Mouse (Mus musculus) limb, embryonic 13.5 days (tissue): Measurements from ENCODE around the gene Trim63. TPM values are rescaled to one million over a fixed set of nuclear protein-coding genes. Genes with fewer than 3 reads are reported as not detected.
A peak's percentile ranks its signal among the peaks of the same experiment; 100 is the strongest.
"Not testable (repeated sequence)": the region's sequence is repeated elsewhere in the genome, so short reads cannot be mapped to it uniquely, and the experiment has no call there.

Source experiments
- ATAC-seq: fragments of 200-750 bp; cut with Nextera tagmentation; 2 replicates; pipeline ENCODE4 v1.8.0; 2017; ENCODE audit warnings: low read depth, moderate number of reproducible peaks, moderate TSS enrichment; ENCODE audit not compliant: low FRiP score
- H3K27ac ChIP-seq: fragments of 300-500 bp; sonication (generic); 2 replicates; pipeline ENCODE4 v1.5.1; 2015; ENCODE audit warnings: inconsistent platforms, mild to moderate bottlenecking, moderate library complexity
- H3K27me3 ChIP-seq: fragments of 300-500 bp; sonication (generic); 2 replicates; pipeline ENCODE4 v1.6.1; 2015; ENCODE audit warnings: mild to moderate bottlenecking, inconsistent platforms
- H3K36me3 ChIP-seq: fragments of 300-500 bp; sonication (generic); 2 replicates; pipeline ENCODE4 v1.6.1; 2015; ENCODE audit warnings: inconsistent platforms, mild to moderate bottlenecking, moderate library complexity
- H3K4me1 ChIP-seq: fragments of 300-500 bp; sonication (generic); 2 replicates; pipeline ENCODE4 v1.6.1; 2015; ENCODE audit warnings: inconsistent platforms
- H3K4me2 ChIP-seq: fragments of 300-500 bp; sonication (generic); replicated peaks from 2 replicates; pipeline ENCODE4 v1.6.1; 2015; ENCODE audit warnings: inconsistent platforms, mild to moderate bottlenecking, moderate library complexity
- H3K4me3 ChIP-seq: fragments of 300-500 bp; sonication (generic); 2 replicates; pipeline ENCODE4 v1.5.1; 2015; ENCODE audit warnings: moderate library complexity, mild to moderate bottlenecking, inconsistent platforms
- H3K9ac ChIP-seq: fragments of 300-500 bp; sonication (generic); 2 replicates; pipeline ENCODE4 v1.6.1; 2015; ENCODE audit warnings: mild to moderate bottlenecking, inconsistent platforms
- H3K9me3 ChIP-seq: fragments of 300-500 bp; sonication (generic); 2 replicates; pipeline ENCODE4 v1.6.1; 2016; ENCODE audit warnings: inconsistent platforms
- WGBS: fragments of 180-500 bp; shearing (Covaris S2); methylation state at CpG from one replicate; pipeline ENCODE4 v1.1.7; 2015; 5-methylcytosine and 5-hydroxymethylcytosine counted together
- polyA plus RNA-seq: library from polyadenylated mRNA; unstranded; fragments of >200 nt; fragmentation: Nextera tagmentation; extraction: Ambion mirVana; gene quantifications from 2 replicates; pipeline ENCODE4 v1.2.1, GENCODE M21; 2015

Trim63 gene
- 5.3 and 6.2 TPM in 2 replicates for polyA plus RNA-seq

DNA sequence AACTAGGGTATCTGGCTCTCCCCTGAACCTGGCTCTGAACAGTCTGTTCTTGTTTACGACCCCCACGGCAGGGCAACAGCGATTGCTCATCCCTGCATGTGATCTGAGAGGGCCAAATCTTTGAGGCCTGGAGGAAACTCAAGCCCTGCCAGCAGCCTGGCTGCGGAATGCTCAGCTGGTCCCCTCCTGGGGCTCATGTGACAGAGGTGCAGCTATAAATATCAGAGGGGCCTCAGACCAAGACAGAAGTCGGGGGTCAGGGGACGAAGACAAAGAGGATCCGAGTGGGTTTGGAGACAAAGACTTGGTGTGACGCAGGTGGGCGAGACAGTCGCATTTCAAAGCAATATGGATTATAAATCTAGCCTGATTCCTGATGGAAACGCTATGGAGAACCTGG lies at the start of gene Trim63:
Gene Trim63, plus strand, starts transcription at position 245 of the 400 bp plus-strand sequence.
- Histone ChIP-seq H3K4me3 (peak within 1 kb of the TSS; percentile 20; the same call in 1 of the 2 replicates), H3K27me3 (no peaks in the 10 kb centered on the region), H3K9ac (no peak within 1 kb of the TSS; the same call in 1 of the 2 replicates), H3K36me3 (no peaks in the 10 kb centered on the region), H3K4me2 (peak within 1 kb of the TSS; percentile 21), H3K9me3 (0 out of 2 replicates have a peak, but pooled peaks cover 4% of the 10 kb centered on the region), H3K27ac (no peak within 1 kb of the TSS), H3K4me1 (peaks cover 10% of the 10 kb centered on the region; the same call in 1 of the 2 replicates)
- ATAC-seq = peak; percentile 8; the same call in 1 of the 2 replicates
- WGBS = 24% methylated on average over 11 of the region's 11 CpGs

DNA sequence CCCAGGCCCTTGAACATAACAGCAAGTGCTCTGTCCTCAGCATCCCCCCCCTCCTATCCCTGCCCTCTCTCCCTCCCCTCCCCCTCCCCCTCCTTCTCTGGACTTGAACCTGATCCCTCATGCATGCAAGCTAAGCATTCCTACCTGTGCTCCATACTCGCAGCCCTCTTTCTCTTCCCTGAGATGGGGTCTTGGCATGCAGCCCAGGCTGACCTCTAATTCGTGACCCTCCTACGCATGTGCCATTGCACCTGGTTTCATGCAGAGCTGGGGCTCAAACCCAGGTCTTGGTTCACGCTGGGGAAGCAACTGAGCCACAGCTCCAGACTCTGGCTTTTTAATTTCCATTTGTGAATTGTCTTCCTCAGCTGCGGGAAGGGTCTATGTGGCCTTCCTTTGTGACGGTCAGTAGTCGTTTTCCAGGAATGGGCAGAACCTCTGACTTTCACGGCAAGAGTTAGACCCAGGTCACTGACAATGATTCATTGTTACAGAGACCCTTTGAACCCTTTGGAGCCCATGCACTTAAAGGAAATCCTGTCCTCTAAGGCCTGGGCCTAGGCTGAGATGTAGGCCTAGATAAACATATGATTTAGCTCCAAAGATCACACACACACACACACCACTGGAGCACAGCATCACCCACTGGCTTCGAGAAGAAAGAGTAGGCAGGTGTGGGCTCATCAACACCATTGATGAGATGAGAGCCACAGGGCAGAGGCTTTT lies 48.9 kb upstream of the Trim63 start:
- no peak overlapping the region for H3K4me2 ChIP-seq
- H3K27ac ChIP-seq = no peak overlapping the region
- no peaks in the 10 kb centered on the region for H3K9me3 ChIP-seq
- WGBS = 61% methylated on average over 9 of the region's 9 CpGs
- no peaks in the 10 kb centered on the region for H3K27me3 ChIP-seq
- no peaks in the 10 kb centered on the region for H3K36me3 ChIP-seq
- H3K4me3 ChIP-seq = no peak overlapping the region
- ATAC-seq = no peak
- H3K4me1 ChIP-seq = no peaks in the 10 kb centered on the region
- H3K9ac ChIP-seq = no peak overlapping the region

DNA sequence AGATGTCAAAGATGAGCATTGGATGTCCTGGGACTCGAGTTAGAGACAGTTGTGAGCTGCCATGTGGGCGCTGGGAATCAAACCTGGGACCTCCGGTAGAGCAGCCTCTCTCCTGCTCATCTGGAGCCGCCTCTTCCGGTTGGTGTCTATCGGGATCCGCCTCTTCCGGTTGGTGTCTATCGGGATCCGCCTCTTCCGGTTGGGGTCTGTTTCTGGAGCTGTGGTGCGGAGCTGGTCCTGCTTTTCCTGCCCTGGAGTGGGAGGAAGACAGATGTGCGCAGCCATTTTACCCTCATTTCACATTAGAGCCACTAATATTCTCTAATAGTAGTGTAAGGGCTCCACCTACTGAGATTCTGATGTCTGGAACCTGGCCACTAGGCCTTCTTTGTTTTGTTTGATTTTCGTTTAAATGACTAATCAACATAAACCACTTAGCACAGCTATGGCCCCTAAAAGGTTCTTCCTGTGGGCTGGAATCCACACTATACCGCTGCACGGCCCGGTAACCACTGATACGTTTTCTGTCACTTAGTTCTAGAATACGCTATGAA lies 46.7 kb upstream of the Trim63 start:
- 84% methylated on average over 19 of the region's 19 CpGs for WGBS
- no peak for ATAC-seq
- H3K9me3 ChIP-seq = no peaks in the 10 kb centered on the region
- no peak overlapping the region for H3K27ac ChIP-seq
- no peaks in the 10 kb centered on the region; the same call in 1 of the 2 replicates for H3K4me1 ChIP-seq
- H3K4me2 ChIP-seq = no peak overlapping the region
- H3K36me3 ChIP-seq = no peaks in the 10 kb centered on the region
- no peak overlapping the region for H3K4me3 ChIP-seq
- no peaks in the 10 kb centered on the region for H3K27me3 ChIP-seq
- H3K9ac ChIP-seq = no peak overlapping the region

DNA sequence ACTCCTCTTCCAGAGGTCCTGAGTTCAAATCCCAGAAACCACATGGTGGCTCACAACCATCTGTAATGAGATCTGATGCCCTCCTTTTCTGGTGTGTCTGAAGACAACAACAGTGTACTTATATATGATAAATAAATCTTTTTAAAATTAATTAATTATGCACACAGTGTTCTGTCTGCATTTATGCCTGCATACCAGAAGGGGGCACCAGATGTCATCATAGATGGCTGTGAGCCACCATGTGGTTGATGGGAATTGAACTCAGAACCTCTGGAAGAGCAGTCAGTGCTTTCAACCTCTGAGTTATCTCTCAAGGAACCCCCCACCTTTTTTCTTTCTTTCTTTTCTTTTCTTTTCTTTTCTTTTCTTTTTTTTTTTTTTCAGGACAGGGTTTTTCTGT lies 45.3 kb upstream of the Trim63 start:
- not testable (repeated sequence) for H3K27ac ChIP-seq, H3K4me2 ChIP-seq, H3K4me1 ChIP-seq, H3K4me3 ChIP-seq, ATAC-seq, H3K9ac ChIP-seq, H3K27me3 ChIP-seq, H3K9me3 ChIP-seq, H3K36me3 ChIP-seq

DNA sequence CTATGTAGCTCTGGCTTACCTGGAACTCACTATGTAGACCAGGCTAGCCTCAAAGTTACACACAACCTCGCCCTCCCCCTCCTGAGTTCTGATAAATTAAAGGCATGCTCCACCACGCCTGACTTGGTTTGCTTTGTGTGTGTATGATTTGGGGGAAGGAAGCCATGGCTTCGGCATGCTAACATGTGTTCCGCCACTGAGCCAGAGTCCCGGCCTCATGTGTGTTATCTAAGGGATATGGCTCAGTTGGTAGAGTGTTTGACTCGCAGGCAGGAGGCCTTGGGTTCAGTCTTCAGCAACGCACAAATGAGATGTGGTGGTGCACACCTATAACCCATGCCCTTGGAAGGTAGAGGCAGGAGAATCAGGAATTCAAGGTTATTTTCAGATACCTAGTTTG lies 42.9 kb upstream of the Trim63 start:
- Histone ChIP-seq H3K27me3 (no peaks in the 10 kb centered on the region), H3K27ac (no peak overlapping the region), H3K4me3 (no peak overlapping the region), H3K9ac (no peak overlapping the region), H3K4me2 (no peak overlapping the region), H3K36me3 (peaks cover 14% of the 10 kb centered on the region), H3K4me1 (no peaks in the 10 kb centered on the region; the same call in 1 of the 2 replicates), H3K9me3 (no peaks in the 10 kb centered on the region)
- 84% methylated on average over 7 of the region's 7 CpGs for WGBS
- no peak for ATAC-seq

DNA sequence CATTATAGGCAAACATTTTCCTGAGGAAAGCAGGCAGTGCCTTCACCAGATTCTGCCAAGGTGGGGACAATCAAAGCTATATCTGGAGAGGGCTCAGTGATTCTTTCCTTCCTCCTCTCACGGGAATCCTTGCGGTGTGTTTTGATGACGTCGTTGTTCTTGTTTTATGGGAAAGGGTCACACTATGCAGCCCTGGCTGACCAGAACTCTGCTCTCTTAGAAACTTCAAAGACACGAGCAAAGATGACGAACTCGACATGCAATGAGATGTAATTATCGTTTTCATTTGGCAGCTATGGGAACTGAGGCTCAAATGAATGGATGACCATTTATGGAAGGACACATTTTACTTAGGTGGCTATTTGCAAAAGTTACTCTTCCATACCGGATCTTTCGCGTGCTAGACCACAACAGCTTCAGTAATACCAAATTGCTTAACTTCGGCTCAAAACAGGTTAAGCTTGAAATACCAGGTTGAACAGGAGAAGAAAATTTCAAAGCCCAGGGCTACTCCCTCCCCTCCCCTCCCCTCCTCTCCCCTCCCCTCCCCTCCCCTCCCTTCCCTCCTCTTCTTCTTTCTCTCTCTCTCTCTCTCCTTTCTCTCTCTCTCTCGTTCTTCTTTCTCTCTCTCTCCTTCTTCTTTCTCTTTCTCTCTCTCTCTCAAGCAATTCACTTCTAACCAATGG lies 42.0 kb upstream of the Trim63 start:
- Histone ChIP-seq H3K4me1 (no peaks in the 10 kb centered on the region; the same call in 1 of the 2 replicates), H3K36me3 (peaks cover 23% of the 10 kb centered on the region), H3K9me3 (no peaks in the 10 kb centered on the region), H3K27ac (no peak overlapping the region), H3K4me2 (peak overlapping the region; percentile 54), H3K27me3 (no peaks in the 10 kb centered on the region), H3K4me3 (peak overlapping the region; percentile 16), H3K9ac (no peak overlapping the region)
- 21% methylated on average over 12 of the region's 13 CpGs for WGBS
- ATAC-seq = no peak

DNA sequence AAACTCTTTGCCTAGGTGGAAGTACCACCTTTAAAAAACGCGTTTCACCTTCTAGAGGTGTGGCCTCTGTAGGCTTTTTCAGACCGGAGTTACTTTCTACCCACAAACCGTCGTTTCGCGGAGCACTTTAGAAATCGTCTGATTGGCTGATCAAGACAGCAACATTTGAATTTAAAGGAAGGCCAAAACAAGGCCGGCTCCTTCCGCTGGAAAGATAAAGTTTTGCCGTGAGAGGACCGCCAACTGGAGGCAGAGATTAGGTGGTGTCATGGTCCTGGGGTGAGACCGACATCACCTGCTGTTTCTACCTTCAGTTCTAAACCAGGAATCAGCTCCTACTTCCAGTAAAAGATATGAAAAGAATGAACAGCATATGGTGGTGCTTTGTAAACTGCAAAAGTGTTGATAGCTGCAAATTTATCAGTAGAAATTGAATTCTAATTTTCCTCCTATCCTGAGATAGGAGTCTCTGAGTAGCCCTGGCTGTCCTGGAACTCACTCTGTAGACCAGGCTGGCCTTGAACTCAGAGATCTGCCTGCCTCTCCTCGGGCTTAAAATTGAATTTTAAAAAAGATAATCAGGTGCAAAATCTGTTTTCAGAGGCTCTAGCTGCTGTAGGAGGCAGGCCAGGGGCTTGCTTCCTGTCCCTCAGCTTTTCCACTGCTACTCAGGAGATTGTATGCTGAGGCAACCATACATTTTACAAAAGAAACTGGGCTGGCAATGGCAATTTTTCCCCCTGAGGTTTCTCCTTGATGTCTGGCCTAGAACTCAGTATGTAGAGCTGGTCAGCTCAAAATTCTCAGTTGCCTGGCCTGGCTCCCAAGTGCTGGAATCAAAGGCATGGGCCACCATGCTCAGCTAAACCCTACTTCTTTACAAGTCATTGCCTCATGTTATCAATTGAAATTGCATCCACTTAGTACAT lies 41.2 kb upstream of the Trim63 start:
- H3K27ac ChIP-seq = no peak overlapping the region
- H3K4me1 ChIP-seq = no peaks in the 10 kb centered on the region; the same call in 1 of the 2 replicates
- peak overlapping the region; percentile 9; the same call in 1 of the 2 replicates for H3K9ac ChIP-seq
- no peak for ATAC-seq
- H3K36me3 ChIP-seq = peaks cover 29% of the 10 kb centered on the region
- H3K4me3 ChIP-seq = peak overlapping the region; percentile 16
- no peaks in the 10 kb centered on the region for H3K27me3 ChIP-seq
- peak overlapping the region; percentile 54 for H3K4me2 ChIP-seq
- 6% methylated on average over 14 of the region's 14 CpGs for WGBS
- no peaks in the 10 kb centered on the region for H3K9me3 ChIP-seq

DNA sequence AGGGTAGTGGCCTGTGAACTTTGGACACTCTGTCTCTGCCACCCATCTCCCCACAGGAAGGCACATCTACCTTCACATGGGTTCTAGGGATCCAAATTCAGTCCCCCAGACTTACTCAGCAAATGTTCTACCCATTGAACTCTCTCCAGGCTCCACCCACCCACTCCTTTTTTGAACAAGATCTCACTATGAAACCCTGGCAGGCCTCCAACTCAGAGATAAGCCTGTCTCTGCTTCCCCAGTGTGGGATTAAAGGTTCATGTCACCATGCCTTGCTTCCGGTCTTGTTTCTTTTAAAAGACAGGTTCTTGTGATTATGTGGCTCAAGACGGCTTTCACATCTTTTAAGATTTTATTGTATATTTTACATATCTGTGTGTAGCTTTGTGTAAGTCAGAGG lies 30.0 kb upstream of the Trim63 start:
- no peak overlapping the region for H3K9ac ChIP-seq
- no peak for ATAC-seq
- H3K4me2 ChIP-seq = no peak overlapping the region
- H3K36me3 ChIP-seq = peaks cover 42% of the 10 kb centered on the region
- H3K27me3 ChIP-seq = no peaks in the 10 kb centered on the region
- H3K4me3 ChIP-seq = no peak overlapping the region
- no peak overlapping the region for H3K27ac ChIP-seq
- H3K4me1 ChIP-seq = peaks cover 22% of the 10 kb centered on the region
- H3K9me3 ChIP-seq = no peaks in the 10 kb centered on the region
- WGBS = 94% methylated on average over 2 of the region's 2 CpGs

DNA sequence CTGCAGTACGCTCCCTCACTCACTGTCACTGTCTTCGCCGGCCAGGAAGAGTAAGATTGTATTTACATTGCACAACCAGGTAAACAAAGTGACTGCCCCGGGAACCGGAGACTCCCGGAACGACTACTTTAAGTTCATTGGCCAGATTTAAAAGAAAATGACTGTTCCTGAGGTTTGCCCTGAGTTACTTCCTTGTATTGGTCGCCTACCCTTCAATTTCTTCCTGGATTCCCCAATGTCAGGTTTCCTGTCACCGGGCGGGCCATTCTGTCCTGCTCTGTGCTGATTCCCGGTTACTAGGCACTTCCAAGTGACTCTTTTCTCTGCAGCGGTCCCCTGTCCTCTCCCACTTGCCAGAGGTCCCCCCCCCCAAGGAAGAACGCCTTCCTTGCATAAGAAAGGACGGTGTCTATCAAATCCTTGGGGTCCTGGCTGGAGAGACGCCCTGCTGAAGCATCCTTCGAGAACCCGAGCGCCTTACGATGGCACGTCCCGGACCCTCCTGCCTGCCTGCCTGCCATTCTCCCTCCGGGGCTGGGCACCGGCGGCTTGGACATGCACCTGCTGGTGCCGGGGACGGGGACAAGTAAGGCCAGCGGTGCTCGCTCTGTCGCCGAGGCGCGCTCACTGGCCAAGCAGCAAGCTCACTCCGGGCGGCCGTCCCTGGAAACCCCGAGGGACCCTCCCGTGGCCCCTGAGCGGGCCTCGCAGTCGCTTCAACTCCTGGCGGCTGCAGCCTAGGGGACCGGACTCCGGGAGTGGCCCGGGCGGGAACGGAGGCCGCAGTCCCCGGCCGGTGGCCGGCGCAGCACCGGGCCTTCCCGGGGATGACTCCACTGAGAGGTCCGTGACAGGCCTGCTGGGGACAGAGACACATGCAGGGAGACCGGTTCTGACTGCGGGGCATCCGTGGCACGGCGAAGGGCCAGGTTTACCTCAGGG lies 28.4 kb upstream of the Trim63 start:
- peak overlapping the region; percentile 63; the same call in 1 of the 2 replicates for H3K27ac ChIP-seq

DNA sequence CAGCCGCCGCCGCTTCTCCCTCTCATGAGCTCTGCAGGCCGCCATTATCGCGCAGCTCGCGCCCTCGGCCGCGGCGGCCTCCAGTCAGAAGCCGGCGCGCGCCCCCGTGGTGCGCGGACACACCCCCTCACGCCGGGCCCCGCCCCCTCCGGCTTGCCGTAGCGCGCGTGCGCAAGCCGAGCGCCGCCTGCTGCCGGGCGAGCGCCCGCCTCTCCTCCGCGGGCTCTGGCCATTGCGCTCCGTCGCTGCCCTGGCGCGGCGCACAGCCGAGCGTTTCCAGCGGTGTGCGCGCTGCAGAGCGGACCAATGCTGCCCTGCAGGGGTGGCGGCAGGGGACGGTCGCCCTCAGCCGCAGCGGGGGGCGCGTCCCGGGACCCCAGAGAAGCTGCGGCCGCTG lies 27.8 kb upstream of the Trim63 start:
- Histone ChIP-seq H3K9me3 (no peaks in the 10 kb centered on the region), H3K27ac (peak overlapping the region; percentile 99), H3K4me1 (peaks cover 22% of the 10 kb centered on the region), H3K4me3 (peak overlapping the region; percentile 93), H3K9ac (peak overlapping the region; percentile 99), H3K27me3 (no peaks in the 10 kb centered on the region), H3K36me3 (peaks cover 22% of the 10 kb centered on the region), H3K4me2 (peak overlapping the region; percentile 96)
- ATAC-seq = peak; percentile 94
- WGBS = under 1% methylated on average over 57 of the region's 59 CpGs

More for the DNA sequence above, 28.4 kb upstream of the Trim63 start:
- H3K4me2 ChIP-seq = peak overlapping the region; percentile 96
- H3K36me3 ChIP-seq = peaks cover 27% of the 10 kb centered on the region
- H3K4me1 ChIP-seq = peaks cover 22% of the 10 kb centered on the region
- peak overlapping the region; percentile 93 for H3K4me3 ChIP-seq
- no peaks in the 10 kb centered on the region for H3K27me3 ChIP-seq
- no peaks in the 10 kb centered on the region for H3K9me3 ChIP-seq
- ATAC-seq = peak; percentile 37
- peak overlapping the region; percentile 99 for H3K9ac ChIP-seq
- 3% methylated on average over 59 of the region's 59 CpGs for WGBS
